Comparison of ENCODE assay signal across 15 mouse cellular contexts in the genomic region with DNA sequence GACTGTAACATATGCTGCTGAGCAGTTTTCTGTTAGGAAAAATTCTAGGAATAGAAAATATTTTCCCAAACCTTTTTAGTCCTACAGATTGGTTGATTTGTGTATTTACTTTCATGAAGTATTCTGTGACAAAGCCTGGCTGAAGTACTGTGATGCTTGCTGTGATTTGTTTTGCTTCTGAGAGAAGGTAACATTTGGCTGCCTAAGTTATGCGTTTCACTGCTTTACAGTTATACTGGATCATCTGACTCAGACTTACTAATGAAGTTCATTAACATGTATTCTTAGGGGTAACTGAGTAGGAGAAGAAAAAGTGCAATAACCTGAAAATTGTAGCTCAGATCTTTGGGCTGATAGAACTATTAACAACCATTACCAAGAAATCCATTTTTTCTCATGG.
"Had no signal": no experiment of that assay in that cellular context is flagged by ENCODE, and none has a peak within 500 bp of the region (broad histone marks: within the 10 kb centered on the region; RNA-seq: fewer than 3 reads in every experiment).

No protein-coding gene starts in this region.

- DNase-seq: lung, adult 18-20 months; lung, embryonic 14.5 days; lung, postnatal 10 days; lung, postnatal 4 days; midbrain, embryonic 14.5 days; right cerebral cortex, postnatal 14 days; thymus, adult 2 months; thymus, postnatal 25 days; thymus, postnatal 4 days had no signal

- H3K27me3 ChIP-seq: midbrain, embryonic 12.5 days; neural tube, embryonic 13.5 days; neural tube, embryonic 15.5 days; stomach, embryonic 15.5 days had no signal

- H3K4me2 ChIP-seq: lung, embryonic 14.5 days; midbrain, embryonic 12.5 days; neural tube, embryonic 13.5 days; neural tube, embryonic 15.5 days; stomach, embryonic 15.5 days had no signal

- H3K9me3 ChIP-seq: midbrain, embryonic 10.5 days; midbrain, embryonic 12.5 days; neural tube, embryonic 13.5 days; neural tube, embryonic 15.5 days; stomach, embryonic 15.5 days had no signal

- H3K4me1 ChIP-seq: midbrain, embryonic 10.5 days; midbrain, embryonic 12.5 days; neural tube, embryonic 15.5 days; stomach, embryonic 15.5 days had no signal

- H3K27ac ChIP-seq: midbrain, embryonic 10.5 days; midbrain, embryonic 12.5 days; neural tube, embryonic 13.5 days; neural tube, embryonic 15.5 days; stomach, embryonic 15.5 days; stomach, postnatal 0 days had no signal

- H3K9ac ChIP-seq: lung, embryonic 14.5 days; midbrain, embryonic 12.5 days; neural tube, embryonic 13.5 days; neural tube, embryonic 15.5 days; stomach, embryonic 15.5 days had no signal

- H3K4me3 ChIP-seq: midbrain, embryonic 10.5 days; midbrain, embryonic 12.5 days; neural tube, embryonic 13.5 days; neural tube, embryonic 15.5 days; stomach, embryonic 15.5 days had no signal

- H3K36me3 ChIP-seq: midbrain, embryonic 10.5 days; midbrain, embryonic 12.5 days; neural tube, embryonic 13.5 days; neural tube, embryonic 15.5 days; stomach, embryonic 15.5 days had no signal
